Mouse (Mus musculus) testis, adult 2 months (tissue): ENCODE data around the gene P4ha1.

ENCODE experiments used
- CTCF ChIP-seq: fragments of 200-500 bp; IDR thresholded peaks from 2 replicates; pipeline ENCODE4 v1.5.1; 2012; ENCODE audit warnings: low read depth, mild to moderate bottlenecking, inconsistent platforms, low read length, moderate library complexity; ENCODE audit not compliant: control insufficient read depth, insufficient read depth, insufficient replicate concordance
- POLR2A ChIP-seq: fragments of 200-500 bp; IDR thresholded peaks from 2 replicates; pipeline ENCODE4 v1.6.1; 2012; ENCODE audit warnings: low read depth, mild to moderate bottlenecking, inconsistent platforms, low read length, moderate library complexity; ENCODE audit not compliant: control insufficient read depth

- TF ChIP-seq POLR2A, result no peak
- TF ChIP-seq CTCF, result no peak
Observed at GRCm38 (mm10) chr10:59386951-59387350, 63.9 kb downstream of the P4ha1 start.
